Mouse (Mus musculus) embryo, embryonic 10.5 days (tissue): ENCODE data around the gene Rimklb.

Experiments
- DNase-seq: peaks from one replicate; pipeline ENCODE4 v3.0.0-alpha.2; 2015; ENCODE audit warnings: low spot score

Gene Rimklb

GRCm38 (mm10) chr6:122417015-122417414 lies 81.5 kb downstream of the Rimklb start:
- DNase-seq, result no peak

- DNase-seq, result no peak
Observed at GRCm38 (mm10) chr6:122416347-122416746, 82.2 kb downstream of the Rimklb start.

GRCm38 (mm10) chr6:122411281-122411680 lies 87.3 kb downstream of the Rimklb start:
- DNase-seq, result no peak

- peak; percentile 85 for DNase-seq
Observed at GRCm38 (mm10) chr6:122402240-122402639, 96.3 kb downstream of the Rimklb start.

GRCm38 (mm10) chr6:122400263-122400662 lies 98.3 kb downstream of the Rimklb start:
- no peak for DNase-seq
